Mouse (Mus musculus): Measurements from ENCODE around the gene Prkg1.

- TF ChIP-seq POLR2A (IDR thresholded peaks at IDR 0.05; ENCODE audit: borderline replicate concordance, low read depth, low read length) (no peak), CTCF (IDR thresholded peaks at IDR 0.05; ENCODE audit: low read depth, low read length) (no peak)
Measured at GRCm38 (mm10) chr19:31370106-31370505, 394.7 kb downstream of the Prkg1 start.
